Mouse (Mus musculus) heart, postnatal 0 days (tissue): ENCODE data around the gene Ltbp4. TPM values are rescaled to one million over a fixed set of nuclear protein-coding genes. Genes with fewer than 3 reads are reported as not detected.

Experiments
- ATAC-seq: fragments of 200-750 bp; cut with Nextera tagmentation; 2 replicates; pipeline ENCODE4 v1.8.0; 2017; ENCODE audit warnings: low read depth, moderate number of reproducible peaks, moderate library complexity; ENCODE audit not compliant: insufficient read depth
- DNase-seq: peaks from one replicate; pipeline ENCODE4 v3.0.0-alpha.2; 2016; ENCODE audit warnings: low spot score
- H3K27ac ChIP-seq: fragments of 300-500 bp; sonication (generic); 2 replicates; pipeline ENCODE4 v1.5.1; 2014; ENCODE audit warnings: low read depth, mild to moderate bottlenecking
- H3K27me3 ChIP-seq: fragments of 300-500 bp; sonication (generic); 2 replicates; pipeline ENCODE4 v1.6.1; 2014; ENCODE audit warnings: low read length, mixed read lengths; ENCODE audit not compliant: control insufficient read depth, insufficient read depth
- H3K36me3 ChIP-seq: fragments of 300-500 bp; sonication (generic); replicated peaks from 2 replicates; pipeline ENCODE4 v1.6.1; 2014; ENCODE audit warnings: low read length, mixed read lengths; ENCODE audit not compliant: control insufficient read depth, insufficient read depth
- H3K4me1 ChIP-seq: fragments of 300-500 bp; sonication (generic); 2 replicates; pipeline ENCODE4 v1.6.1; 2014; ENCODE audit warnings: antibody characterized with exemption; ENCODE audit not compliant: control insufficient read depth, insufficient read depth
- H3K4me2 ChIP-seq: fragments of 300-500 bp; sonication (generic); 2 replicates; pipeline ENCODE4 v1.6.1; 2014; ENCODE audit warnings: low read depth, mild to moderate bottlenecking, low read length, moderate library complexity
- H3K4me3 ChIP-seq: fragments of 300-500 bp; sonication (generic); 2 replicates; pipeline ENCODE4 v1.5.1; 2014; ENCODE audit warnings: low read depth, low read length
- H3K9ac ChIP-seq: fragments of 300-500 bp; sonication (generic); replicated peaks from 2 replicates; pipeline ENCODE4 v1.6.1; 2014; ENCODE audit warnings: low read depth, low read length, mixed read lengths
- H3K9me3 ChIP-seq: fragments of 300-500 bp; sonication (generic); replicated peaks from 2 replicates; pipeline ENCODE4 v1.6.1; 2016; ENCODE audit warnings: low read length; ENCODE audit not compliant: control insufficient read depth
- CTCF ChIP-seq: IDR thresholded peaks from 2 replicates; pipeline ENCODE4 v1.5.1; 2016; ENCODE audit warnings: antibody characterized with exemption, control low read depth, low read depth
- EP300 ChIP-seq: IDR thresholded peaks from 2 replicates; pipeline ENCODE4 v1.6.1; 2016; ENCODE audit warnings: antibody characterized with exemption, low read depth
- WGBS: fragments of 180-500 bp; shearing (Covaris S2); extraction: QIAGEN DNeasy Blood & Tissue Kit; methylation state at CpG from one replicate; pipeline ENCODE4 v1.1.7; 2014; 5-methylcytosine and 5-hydroxymethylcytosine counted together
- polyA plus RNA-seq: library from polyadenylated mRNA; unstranded; fragments of >200 nt; fragmentation: Nextera tagmentation; extraction: Ambion mirVana; gene quantifications from 2 replicates; pipeline ENCODE4 v1.2.1, GENCODE M21; 2015
- total RNA-seq: library from RNA; depleted of rRNA; stranded (reverse); fragments of >200 nt; gene quantifications from 2 replicates; pipeline ENCODE4 v1.2.3, GENCODE M21; 2014; ENCODE audit warnings: low replicate concordance

Gene Ltbp4
- total and polyA plus RNA-seq, 2 experiments from 2014 or later: 61.7 to 150 TPM

GRCm38 (mm10) chr7:27309832-27310231, 27.7 kb downstream of the Ltbp4 start:
- no peak for DNase-seq
- 26% methylated on average over 3 of the region's 3 CpGs for WGBS
- no peak overlapping the region for H3K4me3 ChIP-seq
- H3K9ac ChIP-seq: no peak overlapping the region
- peaks cover 5% of the 10 kb centered on the region; the same call in 1 of the 2 replicates for H3K4me1 ChIP-seq
- H3K4me2 ChIP-seq: no peak overlapping the region
- H3K27me3 ChIP-seq: peaks cover 24% of the 10 kb centered on the region
- peaks cover 7% of the 10 kb centered on the region for H3K36me3 ChIP-seq
- H3K9me3 ChIP-seq: peaks cover 8% of the 10 kb centered on the region
- no peak for TF ChIP-seq CTCF
- no peak for TF ChIP-seq EP300
- ATAC-seq: no peak
- H3K27ac ChIP-seq: no peak overlapping the region

DNA sequence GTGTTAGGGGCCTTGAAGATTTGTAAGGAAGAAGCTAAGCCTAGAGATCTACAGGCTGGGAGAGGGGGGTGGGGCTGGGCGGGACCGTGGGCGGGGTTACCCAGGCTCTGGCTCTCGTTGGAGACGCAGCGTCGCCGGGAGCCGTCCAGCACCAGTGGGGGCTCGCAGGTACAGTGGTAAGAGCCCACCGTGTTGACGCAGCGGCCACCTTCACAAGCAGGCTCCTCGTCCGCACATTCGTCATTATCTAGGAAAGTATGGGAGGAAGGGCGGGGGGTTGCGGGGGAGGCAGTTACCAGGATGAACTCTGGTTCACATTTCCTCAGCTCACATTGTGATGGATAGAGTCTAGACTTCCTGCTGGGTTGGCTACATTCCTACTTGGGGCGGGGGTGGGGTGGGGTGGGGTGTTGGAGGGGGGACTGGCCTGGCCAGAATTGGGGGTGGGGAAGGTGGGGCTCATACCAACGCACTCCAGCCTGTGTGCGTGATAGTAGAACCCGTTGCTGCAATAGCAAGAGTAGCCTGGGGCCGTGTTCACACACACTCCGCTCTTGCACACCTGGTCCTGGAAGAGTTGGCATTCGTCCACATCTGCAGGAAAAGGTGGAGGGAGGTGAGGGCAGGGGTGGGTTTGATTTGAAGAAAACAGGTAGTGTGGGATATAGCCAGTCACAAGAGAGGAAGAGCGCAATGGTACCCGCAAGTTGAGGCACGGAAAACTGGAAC, 28.5 kb downstream of the Ltbp4 start:
- 12% methylated on average over 28 of the region's 28 CpGs for WGBS
- Histone ChIP-seq H3K4me3 (peak overlapping the region; percentile 11), H3K4me1 (peaks cover 5% of the 10 kb centered on the region; the same call in 1 of the 2 replicates), H3K36me3 (peaks cover 7% of the 10 kb centered on the region), H3K27me3 (peaks cover 24% of the 10 kb centered on the region), H3K27ac (no peak overlapping the region), H3K4me2 (peak overlapping the region; percentile 43), H3K9ac (no peak overlapping the region), H3K9me3 (peaks cover 7% of the 10 kb centered on the region)
- no peak for TF ChIP-seq EP300
- no peak for TF ChIP-seq CTCF
- DNase-seq (no peak), ATAC-seq (no peak; the same call in 1 of the 2 replicates)

DNA sequence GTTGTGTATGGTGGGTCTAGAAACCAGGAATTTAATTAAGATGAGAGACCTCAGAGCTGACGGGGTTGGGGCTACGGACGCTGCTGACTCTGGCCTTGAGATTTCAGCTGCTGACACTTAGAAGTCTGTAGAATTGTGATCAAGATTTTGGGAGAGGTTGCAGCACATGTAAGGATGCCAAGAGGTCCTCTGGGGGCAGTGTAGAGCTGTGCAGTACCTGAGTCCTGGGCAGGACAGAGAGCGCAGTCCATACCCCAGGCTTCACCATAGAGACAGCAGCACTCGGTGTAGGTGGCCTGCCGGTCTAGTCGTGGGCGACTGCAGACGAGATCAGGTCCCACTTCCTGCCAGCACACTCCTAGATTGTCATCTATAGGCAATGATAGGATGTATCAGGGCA, 29.9 kb downstream of the Ltbp4 start:
- Histone ChIP-seq H3K4me1 (peaks cover 5% of the 10 kb centered on the region; the same call in 1 of the 2 replicates), H3K36me3 (no peaks in the 10 kb centered on the region), H3K4me2 (no peak overlapping the region), H3K9ac (no peak overlapping the region), H3K4me3 (no peak overlapping the region), H3K27me3 (peaks cover 29% of the 10 kb centered on the region), H3K27ac (no peak overlapping the region), H3K9me3 (no peaks in the 10 kb centered on the region)
- ATAC-seq (no peak), DNase-seq (no peak)
- WGBS: 71% methylated on average over 9 of the region's 9 CpGs
- TF ChIP-seq EP300 (no peak), CTCF (peak; percentile 30)

DNA sequence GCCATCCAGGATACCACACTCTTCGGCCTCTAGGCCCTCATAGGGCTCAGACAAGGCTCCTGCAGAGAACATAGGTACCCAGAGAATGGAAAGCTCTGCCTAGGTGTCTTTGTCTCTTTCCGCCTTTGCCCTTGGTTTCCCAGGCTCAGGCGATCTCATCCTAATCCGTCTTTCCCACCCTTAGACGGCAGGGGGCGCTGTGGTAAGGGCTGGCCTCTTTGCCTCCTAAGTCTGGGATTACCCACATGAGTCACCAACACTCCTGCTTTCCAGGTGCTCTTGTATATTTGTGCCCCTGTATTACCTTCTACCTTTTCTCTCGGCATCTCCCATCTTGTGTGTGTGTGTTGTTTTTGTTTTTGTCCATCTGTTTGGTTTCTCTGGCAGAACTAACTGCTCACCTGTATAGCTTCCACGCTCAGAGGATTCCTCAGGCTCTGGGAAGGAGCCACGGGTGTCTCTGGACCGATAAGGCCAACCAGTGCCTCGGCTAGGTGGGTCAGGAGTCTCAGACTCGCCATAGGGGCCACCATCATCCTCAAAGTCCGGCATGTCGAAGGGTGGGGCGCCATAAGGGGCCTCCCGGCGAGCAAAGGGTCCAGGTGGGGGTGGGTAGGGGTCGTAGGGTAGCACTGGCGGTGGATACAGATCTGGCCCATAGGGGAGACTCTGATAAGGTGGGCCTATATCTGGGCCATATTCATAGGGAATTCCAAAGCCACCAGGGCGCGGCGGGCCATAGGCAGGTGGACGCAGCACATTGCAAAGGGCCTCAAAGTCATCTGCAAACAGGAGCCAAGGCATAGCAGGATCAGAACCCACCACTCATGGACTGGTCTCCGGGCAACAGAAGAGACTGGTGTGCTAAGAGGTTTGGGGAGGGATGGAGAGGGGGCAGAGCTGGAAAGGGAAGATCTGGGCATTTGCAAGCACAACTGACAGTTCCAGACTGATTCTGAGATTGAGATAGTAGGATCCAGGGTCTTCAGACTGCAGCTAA, 31.0 kb downstream of the Ltbp4 start:
- WGBS: 70% methylated on average over 24 of the region's 24 CpGs
- peak; percentile 65 for TF ChIP-seq CTCF
- no peak for TF ChIP-seq EP300
- DNase-seq (no peak), ATAC-seq (no peak)
- Histone ChIP-seq H3K9me3 (no peaks in the 10 kb centered on the region), H3K4me2 (no peak overlapping the region), H3K4me1 (peaks cover 5% of the 10 kb centered on the region; the same call in 1 of the 2 replicates), H3K36me3 (no peaks in the 10 kb centered on the region), H3K9ac (no peak overlapping the region), H3K27me3 (peaks cover 29% of the 10 kb centered on the region), H3K27ac (no peak overlapping the region), H3K4me3 (no peak overlapping the region)

DNA sequence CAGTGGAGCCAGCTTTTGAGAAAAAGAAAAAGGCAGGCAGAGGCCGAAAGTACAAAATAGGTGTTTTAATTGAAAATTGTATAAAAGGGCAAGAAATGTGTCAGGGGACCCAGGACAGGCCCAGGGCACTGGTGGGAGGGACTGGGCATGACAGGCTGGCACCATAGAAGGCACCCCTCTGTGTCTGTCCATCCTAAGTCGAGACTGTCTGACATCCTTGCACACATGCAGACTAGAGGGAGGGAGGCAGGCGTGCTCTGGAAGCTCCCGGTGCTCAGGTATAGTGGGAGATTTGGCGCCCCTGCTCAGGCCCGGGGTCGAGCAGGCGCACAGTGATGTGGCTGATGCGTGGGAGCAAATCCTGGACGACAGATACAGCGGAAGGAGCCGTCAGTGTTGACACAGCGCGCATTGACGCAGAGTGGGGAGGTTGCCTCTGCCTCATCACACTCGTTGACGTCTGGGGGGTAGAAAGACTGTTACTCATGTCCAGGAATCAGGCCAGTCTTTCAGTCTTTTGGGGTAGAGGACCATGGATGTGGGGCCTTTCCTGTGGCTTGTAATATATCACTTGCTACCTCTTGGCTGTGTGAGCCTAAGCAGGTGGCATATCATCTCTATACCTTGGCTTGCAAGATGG, 32.3 kb downstream of the Ltbp4 start:
- ATAC-seq (no peak), DNase-seq (no peak)
- Histone ChIP-seq H3K4me2 (no peak overlapping the region), H3K9ac (no peak overlapping the region), H3K4me3 (no peak overlapping the region), H3K4me1 (peaks cover 5% of the 10 kb centered on the region; the same call in 1 of the 2 replicates), H3K9me3 (no peaks in the 10 kb centered on the region), H3K27ac (no peak overlapping the region), H3K27me3 (peaks cover 29% of the 10 kb centered on the region), H3K36me3 (no peaks in the 10 kb centered on the region)
- TF ChIP-seq EP300 (no peak), CTCF (no peak)
- WGBS: 69% methylated on average over 17 of the region's 17 CpGs
